Mouse (Mus musculus): ENCODE results near the gene Klrb1f.
"Not testable (repeated sequence)": the region's sequence is repeated elsewhere in the genome, so short reads cannot be mapped to it uniquely, and the experiment has no call there.

DNA sequence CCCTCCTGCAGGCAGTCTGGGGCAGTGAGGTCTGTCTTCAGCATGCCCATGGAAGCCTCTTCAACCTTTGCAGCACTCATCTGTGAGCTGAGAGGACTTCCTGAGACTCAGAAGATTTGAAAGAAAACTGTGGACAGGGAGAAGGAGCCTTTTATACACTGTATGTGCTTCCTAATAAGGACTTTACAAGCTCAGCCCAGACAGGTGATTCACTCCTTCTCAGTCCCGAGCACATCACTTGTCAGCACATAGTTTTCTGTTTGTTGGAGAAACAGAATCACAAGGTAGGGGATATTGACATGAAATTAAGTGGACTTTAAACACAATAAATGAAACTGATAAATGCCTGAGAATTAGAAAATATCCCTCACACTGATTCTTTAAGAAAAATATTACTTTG is 55.1 kb downstream of the Klrb1f start, which contains the start of gene Clec2e:
- TF ChIP-seq CTCF, EP300 (IDR thresholded peaks at IDR 0.05; ENCODE audit: low read depth): not testable (repeated sequence)

Data from heart, postnatal 0 days (tissue).